Mouse (Mus musculus): Measurements from ENCODE around the gene Gm45753.

- TF ChIP-seq POLR2A (IDR thresholded peaks at IDR 0.05; ENCODE audit: borderline replicate concordance, insufficient read depth, low read length) (no peak), CTCF (IDR thresholded peaks at IDR 0.05; ENCODE audit: borderline replicate concordance, insufficient read depth, low read depth, low read length) (no peak)
These were observed 12.7 kb upstream of the Gm45753 start for GRCm38 (mm10) chr8:45320930-45321329.
